Mouse (Mus musculus) layer of hippocampus, adult 9-10 months (tissue): ENCODE measurements at regions not wholly inside any gene's neighbourhood (a gene's known extent, or its start where the extent isn't known, plus 50 kb on each side); places are given as distances from the start of the nearest gene placed in this dataset.

Experiments
- DNase-seq: peaks from one replicate; pipeline ENCODE4 v3.0.0; 2022; ENCODE audit warnings: low spot score

GRCm38 (mm10) chr13:39950203-39950602 is 411.0 kb downstream of the Ofcc1 start:
- no peak for DNase-seq

DNA sequence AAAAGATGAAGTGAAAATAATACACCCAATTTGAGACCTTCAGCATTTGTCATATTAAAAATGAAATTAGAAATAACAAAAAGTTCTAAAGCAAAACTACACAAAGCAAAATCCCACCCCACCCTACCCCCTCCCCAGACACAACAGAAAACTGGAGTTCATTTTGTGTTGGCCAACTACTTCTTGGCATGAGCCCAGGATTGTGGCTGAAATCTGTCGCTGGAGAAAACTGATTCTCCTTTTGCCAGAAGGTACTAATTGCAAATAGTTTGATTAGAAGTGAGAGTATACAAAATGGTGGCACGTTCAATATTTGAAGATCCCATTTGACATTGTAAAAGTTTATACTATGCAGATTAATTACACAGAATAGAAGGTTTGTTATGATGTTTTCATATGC is 426.0 kb downstream of the Ofcc1 start:
- DNase-seq: no peak

DNA sequence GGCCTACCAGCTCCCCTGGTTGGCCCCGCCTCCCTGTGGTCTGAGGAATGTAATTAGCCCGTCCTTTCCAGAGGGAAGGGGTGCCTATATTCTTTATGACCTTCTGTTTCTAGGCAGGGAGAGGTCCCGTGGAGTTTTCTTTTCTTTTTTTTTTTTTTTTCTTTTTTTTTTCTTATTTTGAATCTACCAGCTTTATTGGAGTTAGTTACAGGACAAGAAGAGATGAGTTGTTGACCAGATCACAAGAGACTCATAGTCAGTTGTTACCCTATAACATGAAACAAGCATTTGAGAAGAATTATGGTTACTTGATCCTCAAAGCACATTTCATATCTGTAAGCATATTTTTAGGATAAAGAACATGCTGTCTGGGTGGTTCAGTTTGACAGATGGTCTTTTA is 429.8 kb downstream of the Ofcc1 start:
- no peak for DNase-seq

DNA sequence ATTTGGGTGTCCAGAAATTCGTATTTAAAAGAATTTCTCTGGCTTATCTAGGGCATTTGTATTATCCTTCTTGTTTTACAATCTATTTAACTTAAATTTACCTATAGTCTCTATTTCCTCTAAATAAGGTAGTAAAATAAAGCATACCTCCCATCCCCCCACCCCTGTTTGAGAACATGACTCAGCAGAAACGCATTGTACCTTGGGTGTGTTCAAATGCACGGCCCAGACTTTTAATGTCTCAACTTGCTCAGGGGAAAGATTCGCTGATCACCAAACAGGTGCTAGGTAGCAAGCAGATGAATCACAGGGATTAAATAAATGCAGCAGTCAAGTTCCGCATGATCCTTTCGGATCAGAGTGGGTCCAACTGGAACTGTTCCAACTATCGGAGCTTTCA is 432.7 kb downstream of the Ofcc1 start:
- DNase-seq: no peak

- no peak for DNase-seq
Measured at GRCm38 (mm10) chr13:39924366-39924765, 436.9 kb downstream of the Ofcc1 start.

DNA sequence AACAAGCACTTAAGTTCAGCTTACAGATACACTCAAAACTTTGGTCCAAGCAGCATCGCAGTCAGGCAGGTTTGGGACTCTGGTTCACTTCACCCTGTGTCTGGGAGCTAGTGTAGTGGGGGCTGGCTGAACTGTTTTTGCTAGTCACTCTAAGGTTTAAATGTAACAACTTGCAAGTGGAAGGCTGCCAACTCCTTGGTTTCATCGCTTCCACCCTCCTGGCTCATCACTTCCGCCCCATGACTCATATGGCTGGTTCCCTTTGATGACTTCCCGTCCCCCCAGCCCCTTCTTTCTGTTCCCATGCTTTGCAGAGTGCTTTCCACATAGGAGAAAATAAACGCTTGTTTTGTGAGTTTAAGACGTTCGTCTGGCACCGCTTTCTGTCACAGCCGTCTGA is 438.1 kb downstream of the Ofcc1 start:
- no peak for DNase-seq

DNA sequence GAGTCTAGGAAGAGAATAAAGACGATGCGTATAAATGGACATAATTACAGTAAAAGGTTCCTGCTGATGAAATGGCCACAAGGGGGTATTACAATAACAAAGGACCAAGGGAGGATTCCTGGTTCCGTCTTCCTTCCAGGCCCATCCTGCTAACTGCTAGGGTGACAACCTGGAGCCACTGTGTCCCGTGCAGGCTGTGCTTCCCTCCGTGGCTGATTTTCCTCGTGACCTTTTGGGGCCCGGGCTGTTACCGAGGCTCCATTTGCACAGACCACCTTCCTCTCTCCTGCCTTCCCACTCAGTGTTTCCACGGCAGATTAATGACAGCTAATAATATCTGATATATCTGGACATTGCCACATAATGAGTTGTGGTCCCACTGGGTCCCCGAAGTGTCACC is 453.5 kb downstream of the Ofcc1 start:
- no peak for DNase-seq

GRCm38 (mm10) chr13:39904264-39904663 is 457.0 kb downstream of the Ofcc1 start:
- no peak for DNase-seq

GRCm38 (mm10) chr13:39903319-39903718 is 457.9 kb downstream of the Ofcc1 start:
- no peak for DNase-seq

- no peak for DNase-seq
Measured at GRCm38 (mm10) chr13:39899332-39899731, 461.9 kb downstream of the Ofcc1 start.

DNA sequence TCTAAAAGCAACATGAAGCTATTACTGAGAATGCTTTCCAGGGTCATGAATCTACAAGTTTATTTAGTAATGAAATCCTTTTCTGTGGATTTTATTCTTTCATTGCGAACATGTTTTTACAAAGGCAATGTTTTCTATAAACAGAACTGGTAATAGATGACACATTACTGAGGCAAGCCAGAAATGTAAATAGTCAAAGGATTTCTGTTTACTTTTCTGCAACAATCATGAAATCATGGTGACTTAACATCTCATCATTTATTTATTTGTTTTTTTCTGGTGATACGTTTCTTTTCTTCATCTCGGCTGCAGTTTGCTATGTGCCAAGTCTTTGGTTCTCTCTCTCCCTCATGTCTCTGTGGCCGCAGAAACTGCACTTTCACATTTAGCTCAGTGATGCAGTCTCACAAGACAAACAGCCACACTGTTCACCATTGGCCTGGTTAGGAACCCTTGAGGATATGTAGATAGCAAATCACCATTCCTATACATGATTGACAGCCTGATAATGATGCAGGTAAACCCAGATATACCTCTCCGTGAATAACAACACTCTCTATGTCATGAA is 462.8 kb downstream of the Ofcc1 start:
- no peak for DNase-seq

DNA sequence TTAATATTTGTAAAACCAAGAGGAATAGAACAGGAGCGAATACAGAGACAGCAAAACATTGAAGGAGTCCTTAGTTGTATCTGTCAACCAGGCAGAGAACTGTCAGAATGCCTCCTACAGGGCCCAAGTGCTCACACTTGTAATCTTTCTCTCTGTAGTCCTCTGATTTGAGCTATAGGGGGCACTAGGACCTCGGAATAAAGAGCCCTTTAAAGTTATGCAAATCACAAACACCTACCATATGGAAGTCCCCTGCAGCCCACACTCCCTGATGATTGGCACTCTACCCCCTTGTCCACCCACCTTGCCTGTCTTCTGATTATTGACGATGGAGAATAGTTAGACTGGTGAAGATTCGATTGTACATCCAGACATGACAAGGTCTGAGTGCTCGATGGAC is 467.1 kb downstream of the Ofcc1 start:
- peak; percentile 35 for DNase-seq

GRCm38 (mm10) chr13:39881066-39881465 is 480.2 kb downstream of the Ofcc1 start:
- no peak for DNase-seq

DNA sequence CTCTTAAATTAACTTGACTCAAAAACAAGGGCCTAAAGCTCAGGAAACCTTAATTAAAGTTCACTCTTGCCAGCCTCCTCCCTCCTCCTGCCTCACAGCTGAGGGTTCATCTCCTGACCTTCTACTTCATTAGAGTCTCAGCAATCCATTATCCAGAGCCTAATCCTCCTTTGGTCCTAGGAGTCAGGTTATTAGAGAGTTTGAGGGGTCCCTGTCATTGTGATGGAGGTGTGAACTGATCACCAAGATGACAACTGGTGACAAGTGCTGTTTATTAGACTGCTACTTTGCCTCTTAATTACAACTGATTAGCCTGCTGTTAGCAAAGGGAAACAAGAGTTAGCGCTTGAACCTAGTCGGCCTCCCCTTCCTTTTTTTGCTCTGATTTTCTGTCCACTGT is 481.1 kb downstream of the Ofcc1 start:
- DNase-seq: no peak

DNA sequence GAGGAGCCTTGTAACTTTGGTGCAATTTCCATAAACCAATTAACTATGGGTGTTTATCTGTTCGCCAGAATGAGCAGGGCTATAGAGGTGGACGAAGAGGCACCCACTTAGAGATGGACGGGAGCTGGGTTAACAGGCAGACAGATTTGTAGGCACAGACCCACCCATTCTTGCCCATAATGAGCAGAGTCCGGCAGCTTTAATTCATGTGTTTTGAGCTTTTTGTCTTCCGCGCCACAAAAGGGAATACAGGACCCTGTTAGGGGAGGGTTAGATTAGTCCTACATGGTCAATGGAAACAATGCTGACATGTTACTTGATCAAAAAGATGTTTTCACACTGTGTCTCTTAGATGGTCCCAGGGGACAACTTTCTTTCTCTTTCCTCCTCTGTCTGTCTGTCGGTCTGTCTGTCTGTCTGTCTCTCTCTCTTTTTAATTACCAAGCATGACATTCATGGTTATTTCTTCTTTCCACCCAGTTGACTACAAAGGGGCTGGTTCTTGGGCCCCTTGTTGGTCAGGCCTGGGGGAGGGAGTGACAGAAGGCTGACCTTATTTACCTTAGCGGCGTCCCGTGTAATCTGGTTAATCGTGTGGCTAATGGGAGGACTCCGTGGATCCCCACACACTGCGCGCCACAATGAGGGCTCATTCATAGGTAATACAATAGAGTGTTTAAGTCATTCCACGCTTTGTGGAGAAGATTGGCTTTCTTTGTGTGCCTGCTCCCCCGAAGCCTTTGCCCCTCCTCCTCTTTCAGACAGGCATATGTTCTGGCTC is 483.7 kb downstream of the Ofcc1 start:
- no peak for DNase-seq

- DNase-seq: no peak
Measured at GRCm38 (mm10) chr13:39852257-39852800, 508.9 kb downstream of the Ofcc1 start.

- DNase-seq: no peak
Measured at GRCm38 (mm10) chr13:39849391-39849790, 511.9 kb downstream of the Ofcc1 start.

DNA sequence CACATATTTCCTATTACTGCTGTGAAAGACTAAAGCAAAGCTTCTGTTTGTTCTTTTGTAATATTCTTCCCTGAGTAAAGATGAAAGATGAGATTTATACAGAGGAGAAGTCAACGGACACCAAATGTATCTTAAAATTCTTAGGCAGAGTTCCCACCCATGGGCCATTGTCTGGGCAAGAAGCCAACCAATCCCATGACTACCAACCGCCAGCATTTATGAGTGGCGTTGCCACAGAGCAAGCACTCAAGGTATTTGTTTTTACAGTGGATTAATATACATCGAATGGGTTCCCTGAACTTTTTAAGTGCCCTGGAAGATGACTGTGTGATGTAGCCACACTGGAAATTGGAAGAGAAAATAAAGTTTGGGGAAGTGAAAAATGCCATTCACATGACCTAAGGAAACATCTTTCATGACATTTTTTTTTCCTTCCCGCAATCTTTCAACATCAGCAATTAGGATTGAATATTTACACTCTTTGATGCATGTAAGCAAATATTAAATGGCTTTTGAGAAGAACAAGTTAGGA is 525.1 kb downstream of the Ofcc1 start:
- no peak for DNase-seq

GRCm38 (mm10) chr13:39835302-39835701 is 525.9 kb downstream of the Ofcc1 start:
- DNase-seq: no peak

DNA sequence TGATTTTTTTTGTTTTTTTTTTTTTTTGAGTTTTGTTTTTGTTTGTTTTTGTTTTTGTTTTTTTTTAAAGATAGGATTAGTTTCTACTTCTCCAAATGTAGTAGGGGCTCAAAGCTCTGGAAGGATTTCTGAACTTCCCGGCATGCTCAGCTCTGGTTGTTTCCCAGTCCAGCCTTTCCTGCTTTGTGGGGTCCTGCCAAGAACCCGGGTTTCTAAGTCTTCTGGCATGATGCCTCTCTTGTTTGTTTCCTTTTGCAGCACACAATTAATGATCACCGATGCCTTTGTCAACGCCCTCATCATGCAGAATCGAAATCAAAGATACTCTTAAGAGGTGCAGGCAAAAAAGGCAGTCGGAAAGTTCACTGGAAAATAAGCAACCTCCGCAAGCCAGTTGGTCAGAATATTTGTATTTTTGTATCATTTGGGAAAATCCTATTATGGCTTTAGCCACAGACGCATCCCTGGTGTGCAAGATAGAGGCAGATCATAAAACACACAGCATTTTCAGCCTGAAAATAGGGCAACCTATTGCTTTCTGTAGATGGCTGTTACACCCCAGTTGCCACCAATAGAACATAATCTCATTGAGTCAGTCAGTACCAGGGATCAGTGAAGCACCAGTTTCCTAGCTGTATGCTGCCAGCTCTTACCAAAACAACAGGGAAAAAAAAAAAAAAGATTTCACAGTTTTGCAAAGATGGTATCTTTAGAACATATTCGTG is 526.6 kb downstream of the Ofcc1 start:
- no peak for DNase-seq

- no peak for DNase-seq
Measured at GRCm38 (mm10) chr13:39823965-39824555, 537.2 kb downstream of the Ofcc1 start.

DNA sequence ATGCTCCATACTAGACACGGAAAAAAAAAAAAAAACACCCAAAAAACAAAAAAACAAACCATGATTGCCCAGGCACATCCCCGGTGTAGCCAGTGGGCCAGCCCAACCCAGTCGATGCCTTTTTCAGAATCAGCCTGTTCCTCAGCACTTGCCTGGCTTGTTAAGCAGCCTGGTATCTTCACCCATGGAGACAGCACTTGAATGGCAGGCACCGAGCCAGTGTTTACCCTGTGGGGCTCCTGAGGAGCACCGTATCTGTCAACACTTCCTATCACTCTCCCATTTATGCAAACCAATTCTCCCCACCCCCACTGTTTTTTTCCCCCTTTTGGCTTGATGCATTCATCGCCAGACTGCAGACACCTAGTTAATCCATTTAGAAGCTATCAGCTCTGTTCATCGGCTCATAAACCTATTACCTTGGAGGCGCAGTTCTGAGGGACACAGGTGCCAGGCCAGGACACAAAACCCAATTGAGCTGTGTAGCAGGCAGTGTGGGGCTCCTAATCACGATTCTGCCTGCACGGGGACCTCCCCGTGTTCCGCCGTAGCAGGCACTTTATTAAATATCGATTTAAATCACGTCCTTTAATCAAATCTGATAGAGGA is 537.8 kb downstream of the Ofcc1 start:
- no peak for DNase-seq
